ENCODE assay signal across 12 mouse cellular contexts in the genomic region with DNA sequence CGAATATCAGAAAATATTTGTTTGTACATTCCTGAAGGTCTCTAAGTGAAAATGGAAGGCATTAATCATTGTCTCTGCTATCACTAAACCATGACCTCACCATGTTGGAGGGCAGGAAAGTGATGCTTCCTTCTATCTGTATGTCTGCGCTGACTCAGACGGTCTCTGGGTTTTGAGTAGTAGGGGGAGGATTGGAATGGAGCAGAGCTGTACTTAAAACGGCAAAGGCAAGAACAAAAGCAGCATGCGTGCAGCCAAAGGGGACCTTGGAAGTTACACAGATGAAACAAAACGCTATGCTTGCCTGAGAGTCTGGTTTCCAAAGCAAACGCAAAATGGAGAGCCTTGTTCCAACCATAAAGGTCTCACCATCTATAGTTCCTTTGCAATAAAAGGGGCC. TPM values are rescaled to one million over a fixed set of nuclear protein-coding genes. Genes with fewer than 3 reads are reported as not detected.
DNase-seq lines count a peak whose midpoint lies in the region; ATAC-seq lines count a peak whose summit lies in the region.
"Had no signal": no experiment of that assay in that cellular context is flagged by ENCODE, and none has a peak within 500 bp of the region (broad histone marks: within the 10 kb centered on the region; RNA-seq: fewer than 3 reads in every experiment).

No protein-coding gene starts in this region.

- no peaks in the 10 kb centered on the region for H3K36me3 ChIP-seq in heart, embryonic 15.5 days
- peaks cover 4% of the 10 kb centered on the region; the same call in 1 of the 2 replicates for H3K36me3 ChIP-seq in forebrain, embryonic 12.5 days (replicated peaks)
- H3K36me3 ChIP-seq in midbrain, embryonic 14.5 days (ENCODE audit: control insufficient read depth, insufficient read depth, low read length) = peaks cover 8% of the 10 kb centered on the region; the same call in 1 of the 2 replicates
- H3K36me3 ChIP-seq: liver, embryonic 13.5 days had no signal

- DNase-seq in heart, postnatal 10 days = no peak
- DNase-seq in Muller cell, postnatal 12 days (ENCODE audit: inconsistent ontology term) = peak; percentile 41
- DNase-seq in midbrain, embryonic 14.5 days = peak; percentile 65
- DNase-seq in right cerebral cortex, postnatal 25 days = no peak
- DNase-seq in left cerebral cortex, postnatal 36 days (ENCODE audit: low spot score in 2 of 2) = no peak
- DNase-seq: gastrocnemius, postnatal 14 days; kidney, postnatal 25 days; liver, embryonic 13.5 days had no signal

- H3K27ac ChIP-seq in heart, embryonic 15.5 days = peak overlapping the region; percentile 24; the same call in 1 of the 2 replicates
- peak overlapping the region; percentile 80 for H3K27ac ChIP-seq in forebrain, embryonic 12.5 days
- peak overlapping the region; percentile 85 for H3K27ac ChIP-seq in midbrain, embryonic 14.5 days (replicated peaks; ENCODE audit: low read depth, low read length)
- H3K27ac ChIP-seq: liver, embryonic 13.5 days had no signal

- H3K9me3 ChIP-seq in heart, embryonic 15.5 days (replicated peaks) = no peaks in the 10 kb centered on the region
- H3K9me3 ChIP-seq in forebrain, embryonic 12.5 days = no peaks in the 10 kb centered on the region
- no peaks in the 10 kb centered on the region for H3K9me3 ChIP-seq in midbrain, embryonic 14.5 days (ENCODE audit: control insufficient read depth, low read length)
- H3K9me3 ChIP-seq: liver, embryonic 13.5 days had no signal

- H3K27me3 ChIP-seq in heart, embryonic 15.5 days = no peaks in the 10 kb centered on the region
- no peaks in the 10 kb centered on the region for H3K27me3 ChIP-seq in forebrain, embryonic 12.5 days
- no peaks in the 10 kb centered on the region for H3K27me3 ChIP-seq in midbrain, embryonic 14.5 days (ENCODE audit: control insufficient read depth, insufficient read depth, low read length)
- H3K27me3 ChIP-seq: CH12.LX; liver, embryonic 13.5 days had no signal

- H3K9ac ChIP-seq in heart, embryonic 15.5 days = no peak overlapping the region
- H3K9ac ChIP-seq in forebrain, embryonic 12.5 days = no peak overlapping the region
- no peak overlapping the region; the same call in 1 of the 2 replicates for H3K9ac ChIP-seq in midbrain, embryonic 14.5 days (replicated peaks; ENCODE audit: low read length)
- H3K9ac ChIP-seq: liver, embryonic 13.5 days had no signal

- whole genome bisulfite sequencing in heart, embryonic 15.5 days = 33% methylated on average over 7 of the region's 7 CpGs
- 51% methylated on average over 7 of the region's 7 CpGs for WGBS in forebrain, embryonic 12.5 days
- 38% methylated on average over 7 of the region's 7 CpGs for WGBS in midbrain, embryonic 14.5 days

- peaks cover 26% of the 10 kb centered on the region for H3K4me1 ChIP-seq in heart, embryonic 15.5 days (replicated peaks)
- peaks cover 33% of the 10 kb centered on the region for H3K4me1 ChIP-seq in forebrain, embryonic 12.5 days
- H3K4me1 ChIP-seq in midbrain, embryonic 14.5 days (ENCODE audit: control insufficient read depth, insufficient read depth, low read length) = peaks cover 33% of the 10 kb centered on the region

- no peak overlapping the region for H3K4me3 ChIP-seq in heart, embryonic 15.5 days
- H3K4me3 ChIP-seq in forebrain, embryonic 12.5 days (replicated peaks) = no peak overlapping the region
- no peak overlapping the region for H3K4me3 ChIP-seq in midbrain, embryonic 14.5 days (replicated peaks; ENCODE audit: low read depth, low read length)
- H3K4me3 ChIP-seq: liver, embryonic 13.5 days had no signal

- no peak overlapping the region for H3K4me2 ChIP-seq in heart, embryonic 15.5 days
- no peak overlapping the region for H3K4me2 ChIP-seq in forebrain, embryonic 12.5 days
- H3K4me2 ChIP-seq in midbrain, embryonic 14.5 days (ENCODE audit: low read length) = no peak overlapping the region
- H3K4me2 ChIP-seq: liver, embryonic 13.5 days had no signal

- ATAC-seq in heart, embryonic 15.5 days (replicated peaks; ENCODE audit: insufficient number of reproducible peaks, insufficient read depth, low FRiP score, low read depth) = no peak
- ATAC-seq in forebrain, embryonic 12.5 days (ENCODE audit: low FRiP score) = no peak
- peak; percentile 28; the same call in 1 of the 2 replicates for ATAC-seq in midbrain, embryonic 14.5 days (ENCODE audit: low FRiP score, low TSS enrichment)
- no peak for ATAC-seq in cerebellum, adult (ENCODE audit: insufficient number of reproducible peaks, low FRiP score, low TSS enrichment)

- intact Hi-C loops in heart, postnatal 10 days (cut with DNase I) = no loop called here
- intact Hi-C loops in left cerebral cortex, postnatal 36 days (cut with DNase I) = no loop called here

RNA-seq across cellular contexts. Expression of a gene that starts 41.7 kb away (rescaled TPM):
- polyA plus RNA-seq in heart, embryonic 15.5 days (2015; fragmentation: Nextera tagmentation; extraction: Ambion mirVana) = 8.6 and 13.7 TPM in 2 replicates
- 1 to 10 TPM; 6.4 to 9.3 TPM for total RNA-seq in heart, postnatal 10 days (2021)
- 4.7 and 6.0 TPM in 2 replicates for polyA plus RNA-seq in forebrain, embryonic 12.5 days (2016; fragmentation: Nextera tagmentation; extraction: Ambion mirVana)
- 5.4 and 6.8 TPM in 2 replicates for polyA plus RNA-seq in midbrain, embryonic 14.5 days (2014; fragmentation: Nextera tagmentation; extraction: Ambion mirVana)
- 1 to 10 TPM in 1 of 2 experiments, under 1 TPM in 1; 0.77 to 1.4 TPM for total RNA-seq in left cerebral cortex, postnatal 36 days (2021)

Comparison
In these comparisons a context has a peak if more than half of its experiments do, and no peak if none do; other contexts are left out.
1. H3K27ac ChIP-seq: peak in every context shown above with its lines; median percentile 85 in midbrain, embryonic 14.5 days; 80 in forebrain, embryonic 12.5 days; 24 in heart, embryonic 15.5 days.
2. DNase-seq: peak in Muller cell, postnatal 12 days (single experiment) and midbrain, embryonic 14.5 days (single experiment); none in heart, postnatal 10 days (0 of 2), right cerebral cortex, postnatal 25 days (single experiment) and left cerebral cortex, postnatal 36 days (0 of 2).